In genomic region chr5:44261691-44262090, GRCm38 (mm10) we compare ENCODE assay signal across 35 mouse cellular contexts.
"Had no signal": no experiment of that assay in that cellular context is flagged by ENCODE, and none has a peak within 500 bp of the region (broad histone marks: within the 10 kb centered on the region; RNA-seq: fewer than 3 reads in every experiment).

No protein-coding gene starts in this region.

- DNase-seq: heart, postnatal 10 days; heart, postnatal 14 days; heart, postnatal 36 days; heart, postnatal 4 days; kidney, adult 11 months; kidney, adult 18-20 months; kidney, adult 2 months; kidney, adult 8-10 months; kidney, adult 9 months; kidney, postnatal 10 days; kidney, postnatal 14 days; kidney, postnatal 25 days; kidney, postnatal 36 days; kidney, postnatal 4 days; layer of hippocampus, adult 9-11 months; layer of hippocampus, postnatal 36 days had no signal

- H3K27ac ChIP-seq: heart, embryonic 10.5 days; heart, embryonic 13.5 days; heart, embryonic 15.5 days; hindbrain, embryonic 10.5 days; hindbrain, embryonic 12.5 days; hindbrain, embryonic 13.5 days; hindbrain, embryonic 14.5 days; hindbrain, embryonic 15.5 days; hindbrain, postnatal 0 days; intestine, embryonic 15.5 days; kidney, embryonic 15.5 days; kidney, postnatal 0 days; layer of hippocampus, adult 2 months; left cerebral cortex, adult 2 months had no signal

- H3K9ac ChIP-seq: heart, embryonic 13.5 days; heart, embryonic 15.5 days; hindbrain, embryonic 12.5 days; hindbrain, embryonic 13.5 days; hindbrain, embryonic 14.5 days; hindbrain, embryonic 15.5 days; intestine, embryonic 15.5 days; kidney, embryonic 15.5 days had no signal

- H3K4me1 ChIP-seq: heart, embryonic 10.5 days; heart, embryonic 13.5 days; heart, embryonic 15.5 days; hindbrain, embryonic 10.5 days; hindbrain, embryonic 12.5 days; hindbrain, embryonic 13.5 days; hindbrain, embryonic 15.5 days; intestine, embryonic 15.5 days; kidney, embryonic 15.5 days had no signal

- H3K27me3 ChIP-seq: heart, embryonic 13.5 days; heart, embryonic 15.5 days; hindbrain, embryonic 12.5 days; hindbrain, embryonic 13.5 days; hindbrain, embryonic 15.5 days; intestine, embryonic 15.5 days; kidney, embryonic 15.5 days had no signal

- H3K4me2 ChIP-seq: heart, embryonic 11.5 days; heart, embryonic 13.5 days; heart, embryonic 15.5 days; hindbrain, embryonic 12.5 days; hindbrain, embryonic 13.5 days; hindbrain, embryonic 14.5 days; hindbrain, embryonic 15.5 days; intestine, embryonic 15.5 days; kidney, embryonic 15.5 days had no signal

- H3K4me3 ChIP-seq: heart, embryonic 10.5 days; heart, embryonic 13.5 days; heart, embryonic 15.5 days; hindbrain, embryonic 10.5 days; hindbrain, embryonic 12.5 days; hindbrain, embryonic 13.5 days; hindbrain, embryonic 15.5 days; intestine, embryonic 15.5 days; kidney, embryonic 15.5 days; layer of hippocampus, adult 2 months; left cerebral cortex, adult 2 months had no signal

- ATAC-seq: hindbrain, embryonic 16.5 days; hindbrain, postnatal 0 days; inflammation-experienced regulatory T-cells, adult 6 months; intestine, embryonic 15.5 days; intestine, embryonic 16.5 days; intestine, postnatal 0 days had no signal

- H3K9me3 ChIP-seq: heart, embryonic 10.5 days; heart, embryonic 13.5 days; heart, embryonic 15.5 days; hindbrain, embryonic 10.5 days; hindbrain, embryonic 12.5 days; hindbrain, embryonic 13.5 days; hindbrain, embryonic 15.5 days; intestine, embryonic 15.5 days; kidney, embryonic 15.5 days had no signal

- H3K36me3 ChIP-seq: heart, embryonic 10.5 days; heart, embryonic 13.5 days; heart, embryonic 15.5 days; hindbrain, embryonic 10.5 days; hindbrain, embryonic 12.5 days; hindbrain, embryonic 13.5 days; hindbrain, embryonic 15.5 days; intestine, embryonic 15.5 days; kidney, embryonic 15.5 days had no signal
